Mouse (Mus musculus) kidney, adult 8-10 months (tissue): ENCODE data around the gene Shc3.
A peak's percentile ranks its signal among the peaks of the same experiment; 100 is the strongest.

Source experiments
- DNase-seq, 2 experiments: peaks; one replicate each; pipeline ENCODE4 v3.0.0; 2022

The Shc3 gene

DNA sequence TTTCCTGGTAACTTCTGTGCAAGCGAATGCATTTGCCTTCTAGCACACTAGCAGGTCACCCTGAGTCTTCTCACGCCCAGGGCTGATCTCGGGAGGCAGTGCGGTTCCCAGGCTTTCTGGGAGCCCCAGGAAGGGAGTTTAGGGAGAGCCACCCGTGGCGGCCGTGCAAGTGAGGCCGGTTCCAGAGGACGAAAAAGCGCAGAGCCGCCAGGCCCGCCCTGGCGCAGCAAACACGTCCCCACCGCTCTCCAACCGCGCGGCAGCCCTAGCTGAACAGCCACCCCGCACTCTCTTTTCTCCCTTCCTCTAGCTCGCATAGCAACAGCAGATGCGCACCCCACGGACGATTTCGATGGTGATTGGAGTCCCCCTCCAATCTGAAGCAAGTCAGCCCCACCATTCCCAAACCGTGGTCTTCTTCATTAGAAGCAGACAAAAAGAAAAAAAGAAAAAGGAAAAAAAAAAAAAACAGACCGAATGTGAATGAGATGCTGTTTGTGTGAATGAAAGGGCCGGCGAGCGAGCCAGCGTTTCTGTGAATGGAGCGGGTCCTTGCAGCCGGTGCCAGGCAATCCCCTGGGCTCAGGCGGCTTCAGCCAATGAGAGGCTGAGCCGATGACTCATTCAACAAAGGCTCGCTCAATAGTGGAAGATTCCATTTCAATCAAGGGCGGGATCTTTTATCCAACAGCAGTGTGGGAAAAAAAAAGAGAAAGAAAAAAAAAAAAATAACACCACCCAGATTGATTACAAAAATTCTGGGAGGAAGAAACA, at the start of gene Shc3:
Gene Shc3, minus strand, starts transcription at position 509 of the 774 bp plus-strand sequence.
- peak; percentile 4 to 16 for DNase-seq

DNA sequence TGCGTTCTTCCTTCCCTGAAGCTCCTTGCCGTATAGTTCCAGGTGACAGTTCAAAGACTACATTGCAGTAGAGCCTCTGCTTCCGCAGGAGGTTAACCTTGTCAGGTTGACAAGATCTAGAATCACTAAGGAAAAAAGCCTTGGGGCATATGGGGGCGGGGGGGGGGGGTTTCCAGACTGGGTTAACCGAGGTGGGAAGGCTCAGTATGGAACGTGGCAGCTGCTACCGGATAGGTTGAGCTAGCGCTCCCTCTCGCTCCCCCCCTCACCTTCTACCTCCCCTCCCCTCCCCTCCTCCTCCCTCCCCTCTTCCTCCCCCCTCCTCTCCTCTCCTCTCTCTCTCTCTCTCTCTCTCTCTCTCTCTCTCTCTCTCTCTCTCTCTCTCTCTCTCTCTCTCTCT, 49.4 kb upstream of the Shc3 start:
- DNase-seq, result no peak

DNA sequence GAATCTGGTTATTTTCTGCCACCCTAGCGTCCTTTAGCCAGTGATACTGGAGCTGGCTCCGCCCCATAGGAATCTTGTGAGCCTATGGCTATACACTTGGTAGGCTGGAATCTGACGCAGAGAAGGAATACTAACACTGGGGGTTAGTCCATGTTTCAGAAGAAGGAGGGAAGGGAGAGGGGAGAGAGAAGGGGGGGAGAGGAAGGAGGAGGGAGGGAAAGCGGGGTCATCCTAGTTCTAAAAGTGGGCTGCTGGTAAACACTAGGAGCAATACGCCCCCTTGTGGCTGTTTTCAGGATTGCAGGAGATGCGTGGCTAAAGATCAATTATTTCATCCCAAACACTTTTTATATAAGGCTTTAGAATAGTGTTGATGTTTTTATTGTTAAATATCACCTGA, 48.6 kb upstream of the Shc3 start:
- DNase-seq, result peak; percentile 11 to 59

DNA sequence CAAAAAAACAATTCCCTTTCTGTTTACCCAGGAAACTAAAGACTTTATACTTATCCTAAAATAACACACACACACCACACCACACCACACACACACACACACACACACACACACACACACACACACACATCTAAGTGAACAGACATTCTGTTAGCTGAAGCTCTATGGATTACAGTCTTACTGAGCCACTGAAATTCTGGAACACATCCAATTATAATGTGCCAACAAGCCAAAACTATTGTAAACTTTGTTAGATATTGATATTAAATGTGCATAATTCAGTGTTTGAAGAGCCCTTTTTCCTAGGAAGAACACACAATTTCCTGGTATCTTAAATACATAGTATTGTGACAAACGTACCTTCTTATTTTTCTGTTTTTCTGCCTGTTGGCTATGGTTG, 48.1 kb upstream of the Shc3 start:
- DNase-seq, result no peak

DNA sequence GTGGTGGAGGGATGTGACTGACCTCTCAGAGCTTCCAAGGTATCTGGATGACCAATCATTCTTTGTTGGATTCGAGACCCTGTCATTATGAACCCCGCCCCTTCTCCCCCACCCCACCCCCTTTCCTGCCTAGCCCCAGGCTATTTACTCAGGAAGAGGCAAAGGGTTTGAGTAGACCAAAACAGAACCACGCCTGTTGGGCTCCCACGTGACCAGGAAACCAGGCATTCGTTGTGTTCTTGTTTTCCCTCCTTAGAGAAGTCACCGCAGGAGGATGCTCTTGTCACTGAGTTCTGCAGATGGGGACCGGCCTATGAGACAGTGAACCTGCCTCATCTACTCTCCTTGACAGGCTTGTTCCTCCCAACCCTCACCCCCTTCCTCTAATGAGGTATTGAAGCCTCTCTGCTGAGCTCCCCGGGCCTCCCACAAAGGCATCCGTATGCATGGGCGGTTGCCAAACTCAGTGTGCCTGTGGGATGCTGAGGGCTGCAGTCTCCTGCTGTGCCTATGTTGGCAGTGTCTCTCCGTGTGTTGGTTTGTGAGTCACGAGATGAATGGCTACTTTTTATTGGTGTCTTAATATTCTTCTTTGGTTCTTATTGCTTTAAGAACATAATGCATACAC, 47.3 kb upstream of the Shc3 start:
- no peak for DNase-seq

DNA sequence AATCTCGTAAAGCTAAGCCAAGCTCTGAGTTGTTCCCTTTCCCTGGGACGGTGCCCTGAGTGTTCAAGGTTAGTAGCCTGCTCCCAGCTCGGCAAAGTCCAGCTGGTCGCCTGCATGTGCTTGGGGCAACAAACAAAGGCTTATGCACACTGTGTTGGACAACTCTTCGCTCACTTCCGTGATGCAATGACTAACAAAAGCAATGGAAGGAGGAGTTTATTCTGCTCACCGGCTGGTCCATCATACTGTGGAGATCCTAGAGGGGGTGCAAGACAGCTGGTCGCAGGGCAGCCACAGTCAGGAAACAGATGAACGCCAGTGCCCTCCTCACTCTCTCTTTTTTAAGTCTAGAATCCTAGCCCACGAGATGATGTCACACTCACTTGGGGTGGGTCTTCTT, 46.6 kb upstream of the Shc3 start:
- no peak for DNase-seq

DNA sequence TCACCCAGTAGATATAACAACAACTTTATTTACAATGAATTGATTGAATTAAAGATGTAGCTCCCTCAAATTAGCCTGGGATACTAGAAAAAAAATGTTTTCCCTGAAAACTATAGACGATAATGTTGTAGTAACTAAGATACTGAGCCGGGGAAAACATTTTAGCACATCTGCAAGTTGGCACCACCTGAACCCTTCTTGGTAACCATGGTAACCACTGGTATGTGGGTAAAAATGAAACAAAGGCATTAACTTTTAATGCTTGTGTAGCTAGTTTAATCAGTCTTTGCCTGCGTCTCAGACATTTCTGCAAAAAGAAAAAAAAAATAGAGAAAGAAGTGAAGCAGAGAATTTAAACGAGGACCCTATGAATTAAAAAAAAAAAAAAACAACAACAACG, 42.3 kb upstream of the Shc3 start:
- no peak for DNase-seq

DNA sequence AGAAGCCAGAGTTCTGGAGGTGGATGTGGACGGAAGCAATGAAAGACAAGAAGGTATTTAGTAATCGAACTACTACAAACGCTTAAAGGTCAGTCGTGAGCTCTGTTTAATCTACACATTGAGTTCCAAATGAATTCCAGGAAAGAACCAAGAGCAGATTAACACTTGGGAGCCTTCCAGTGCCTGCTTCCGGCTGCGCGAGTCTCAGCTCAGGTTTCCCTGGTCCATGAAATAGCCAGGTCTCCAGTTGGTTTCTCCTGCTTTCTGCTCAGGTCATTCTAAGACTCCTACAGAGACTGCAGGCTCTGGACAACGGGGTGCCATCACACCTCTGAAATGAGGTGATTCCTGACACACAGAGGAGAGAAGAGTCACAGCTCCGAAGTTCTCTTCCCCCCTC, 41.8 kb upstream of the Shc3 start:
- DNase-seq, result no peak

DNA sequence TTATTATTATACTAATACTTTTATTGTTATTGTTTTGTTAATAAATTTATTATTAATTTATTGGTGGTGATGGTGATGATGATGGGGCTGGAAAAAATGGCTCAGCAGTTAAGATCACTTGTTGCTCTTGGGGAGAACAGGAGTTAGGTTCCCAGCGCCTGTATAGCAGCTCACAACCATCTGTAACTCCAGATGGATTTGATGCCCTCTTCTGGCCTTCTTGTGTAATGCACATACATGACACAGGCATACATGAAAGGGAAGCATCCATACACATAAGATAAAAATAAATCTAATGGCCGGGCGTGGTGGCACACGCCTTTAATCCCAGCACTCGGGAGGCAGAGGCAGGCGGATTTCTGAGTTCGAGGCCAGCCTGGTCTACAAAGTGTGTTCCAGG, 40.0 kb upstream of the Shc3 start:
- DNase-seq, result no peak

DNA sequence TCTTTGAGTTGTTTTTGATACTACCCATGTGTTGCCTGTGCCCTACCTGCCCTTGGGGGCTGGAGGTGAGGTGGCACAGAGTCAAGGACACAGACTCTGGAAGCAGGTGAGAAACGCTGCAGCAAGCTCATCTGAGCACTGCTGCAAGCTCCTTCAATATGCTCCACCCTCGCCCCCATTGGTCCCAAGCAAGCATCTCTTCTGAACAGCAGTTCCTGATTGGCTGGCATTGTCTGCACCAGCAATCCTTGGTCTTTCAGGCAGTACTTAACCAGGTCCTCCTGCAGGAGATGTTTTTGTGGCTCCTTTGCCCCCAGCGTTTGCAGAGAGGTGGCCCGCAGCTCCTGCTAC, 34.6 kb upstream of the Shc3 start:
- no peak for DNase-seq

DNA sequence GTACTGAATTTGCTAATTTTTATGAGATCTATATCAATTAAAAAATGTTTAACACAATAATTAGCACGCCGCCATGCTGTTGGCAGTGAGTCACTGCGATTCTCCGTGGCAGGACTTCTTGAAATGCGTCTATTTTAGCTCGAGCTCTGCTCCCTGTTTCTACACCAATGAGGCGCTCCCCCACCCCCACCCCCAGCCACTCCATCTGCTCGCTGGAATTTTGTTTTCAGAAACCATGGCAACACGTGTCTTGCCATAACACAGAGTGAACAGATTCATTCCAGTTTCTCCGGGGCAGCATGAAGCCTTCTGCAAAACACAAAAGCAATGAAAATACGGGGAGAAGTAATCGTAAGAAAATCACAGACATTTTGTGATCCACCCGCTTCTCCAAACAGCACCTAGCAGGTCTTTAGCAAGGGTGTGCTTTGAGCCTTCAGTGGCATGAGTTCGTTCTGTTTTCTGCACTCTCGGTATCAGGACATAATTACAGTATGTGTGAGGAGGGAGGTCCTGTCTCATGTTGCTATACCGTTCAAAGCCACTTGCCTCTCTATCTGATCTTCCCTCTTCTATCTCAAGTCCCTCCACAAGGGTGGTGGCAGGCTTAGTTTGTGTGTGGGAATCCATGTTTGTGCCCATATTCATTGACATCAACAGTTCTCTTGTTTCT, 34.1 kb upstream of the Shc3 start:
- DNase-seq, result no peak

DNA sequence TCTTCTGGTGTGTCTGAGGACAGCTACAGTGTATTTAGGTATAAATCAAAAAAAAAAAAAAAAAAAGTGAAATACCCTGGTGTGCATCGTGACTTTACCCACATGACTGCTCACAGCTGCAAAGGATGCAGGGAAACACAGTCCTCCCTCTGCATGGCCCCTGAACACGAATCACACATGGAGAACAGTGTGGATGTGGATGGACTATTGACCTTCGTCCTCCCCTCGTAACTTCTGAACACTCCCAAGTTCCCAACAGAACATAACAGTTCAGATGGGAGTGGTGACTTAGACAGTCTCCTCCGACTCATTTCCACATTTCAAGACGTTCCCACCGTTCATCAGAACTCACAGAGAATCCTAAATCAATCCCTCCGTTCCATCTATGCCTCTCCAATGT, 33.5 kb upstream of the Shc3 start:
- DNase-seq, result no peak

DNA sequence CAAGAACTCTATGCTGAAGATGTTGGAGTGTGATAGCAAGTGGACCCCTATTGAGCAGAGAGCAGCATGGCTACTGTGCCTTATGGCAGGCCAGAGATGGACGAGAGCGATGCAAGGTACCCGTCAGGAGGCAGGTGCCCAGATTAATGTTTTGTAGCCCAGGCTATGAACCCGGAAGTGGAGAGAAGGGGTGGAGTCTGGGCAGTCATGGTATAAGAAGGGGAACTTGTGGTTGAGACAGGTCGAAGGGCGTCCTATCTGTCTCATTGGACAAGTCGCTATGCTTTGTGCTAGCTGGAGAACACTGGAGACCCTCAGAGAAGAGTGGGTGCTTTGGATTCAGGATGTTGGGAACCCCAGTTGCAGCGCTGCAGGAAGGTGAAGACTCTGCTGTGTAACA, 30.9 kb upstream of the Shc3 start:
- no peak for DNase-seq

DNA sequence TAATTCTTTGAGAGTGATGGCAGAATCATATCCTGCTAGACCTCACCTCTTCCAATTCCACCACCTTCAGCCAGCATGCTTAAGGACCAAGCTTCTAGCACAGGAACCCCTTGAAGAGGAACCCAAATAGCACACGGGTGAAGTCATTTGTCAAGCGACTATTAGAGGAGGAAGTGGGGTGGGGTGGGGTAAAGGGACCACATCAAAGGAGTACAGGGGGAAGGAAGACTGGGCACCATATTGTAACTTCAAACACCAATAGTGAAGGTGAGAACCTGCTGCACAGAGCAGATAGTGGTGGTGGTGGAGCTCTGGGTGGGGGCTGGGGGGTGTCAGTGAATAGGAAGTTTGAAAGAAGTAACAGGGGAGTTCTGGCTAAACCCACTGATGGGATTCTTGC, 28.8 kb upstream of the Shc3 start:
- DNase-seq, result no peak

DNA sequence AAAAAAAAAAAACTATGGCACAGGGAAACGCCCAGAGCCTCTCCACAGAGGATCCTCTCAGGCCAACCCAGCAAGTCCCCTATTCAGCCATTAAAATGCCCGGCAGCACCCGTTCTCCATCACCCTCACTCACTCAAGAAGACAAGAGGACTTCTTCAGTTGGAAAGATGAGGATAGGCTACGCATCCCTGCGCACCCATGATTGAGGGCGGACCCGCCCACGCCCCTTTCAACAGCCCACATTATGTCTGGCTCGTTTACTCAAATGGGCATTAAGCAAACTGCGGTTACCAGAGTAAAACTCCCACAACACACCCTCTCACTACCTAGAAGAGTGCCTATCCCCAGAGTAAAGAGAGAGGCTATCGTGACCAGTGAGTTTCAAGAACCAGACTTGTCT, 26.2 kb upstream of the Shc3 start:
- DNase-seq, result no peak

DNA sequence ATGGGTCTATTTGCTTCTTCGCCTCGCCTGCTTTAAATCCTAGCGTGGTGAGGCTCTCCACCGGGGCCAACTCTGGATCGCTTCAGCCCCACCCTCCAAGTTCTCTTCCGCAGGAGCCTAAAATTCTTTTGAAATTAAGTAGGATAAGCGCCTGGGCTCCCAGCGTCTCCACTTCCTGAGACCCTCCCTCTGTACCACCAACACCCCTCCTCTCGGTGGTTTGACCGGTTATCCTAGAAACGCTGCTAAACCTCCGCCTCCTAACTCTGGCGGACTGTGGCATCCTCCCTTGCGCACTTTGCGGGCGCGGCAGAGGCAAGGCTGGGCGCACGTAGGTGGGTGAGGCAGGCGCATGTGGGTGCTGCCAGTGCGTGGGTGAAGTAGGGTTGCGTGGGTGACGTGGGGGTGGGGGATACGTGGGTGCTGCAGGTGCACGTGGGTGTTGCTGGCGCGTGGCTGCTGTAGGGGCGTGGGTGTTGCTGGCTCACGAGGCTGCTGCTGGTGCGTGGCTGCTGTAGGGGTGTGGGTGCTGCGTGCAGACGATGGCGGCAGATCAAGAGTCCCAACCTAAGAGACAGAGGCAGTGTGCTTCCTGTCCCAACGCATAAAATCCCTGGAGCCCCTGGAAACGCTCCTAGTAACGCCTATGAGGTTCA, 25.6 kb upstream of the Shc3 start:
- no peak for DNase-seq

DNA sequence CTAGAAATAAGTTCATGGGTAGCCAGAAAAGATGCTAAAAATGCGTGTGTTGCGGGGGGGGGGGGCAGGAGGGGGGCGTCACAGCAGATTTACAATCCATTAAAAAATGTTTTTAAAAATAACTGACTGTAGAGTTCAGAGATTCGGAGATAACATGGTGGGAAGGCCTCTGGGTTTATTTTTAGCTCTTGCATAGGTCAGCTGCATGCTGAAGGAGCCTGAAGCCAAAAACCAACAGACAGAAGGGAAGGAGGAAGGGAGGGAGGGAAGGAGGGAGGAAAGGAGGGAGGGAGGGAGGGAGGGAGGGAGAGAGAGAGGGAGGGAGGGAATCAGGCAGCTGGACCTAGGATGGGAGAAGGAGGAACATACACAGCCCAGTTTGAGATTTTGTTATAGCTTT, 18.8 kb upstream of the Shc3 start:
- no peak for DNase-seq

DNA sequence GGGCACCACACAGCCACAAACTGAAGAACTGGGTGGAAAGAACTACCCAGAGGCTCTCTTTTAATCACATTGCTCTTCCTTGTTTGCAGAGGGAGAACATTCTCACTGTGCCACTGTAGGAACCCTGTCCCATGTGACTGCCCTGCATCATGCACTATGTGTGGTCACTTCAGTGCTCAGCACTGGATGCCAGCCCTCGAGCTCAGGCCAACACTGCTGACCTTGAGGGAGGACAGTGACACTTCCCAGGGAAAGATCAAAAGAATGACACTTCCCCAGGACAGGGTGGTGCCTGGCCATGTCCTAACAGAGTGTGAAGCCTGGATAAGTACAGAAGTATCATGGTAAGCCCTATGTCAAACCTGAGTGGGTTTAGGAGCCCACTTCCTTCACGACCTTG, 13.0 kb upstream of the Shc3 start:
- no peak for DNase-seq

DNA sequence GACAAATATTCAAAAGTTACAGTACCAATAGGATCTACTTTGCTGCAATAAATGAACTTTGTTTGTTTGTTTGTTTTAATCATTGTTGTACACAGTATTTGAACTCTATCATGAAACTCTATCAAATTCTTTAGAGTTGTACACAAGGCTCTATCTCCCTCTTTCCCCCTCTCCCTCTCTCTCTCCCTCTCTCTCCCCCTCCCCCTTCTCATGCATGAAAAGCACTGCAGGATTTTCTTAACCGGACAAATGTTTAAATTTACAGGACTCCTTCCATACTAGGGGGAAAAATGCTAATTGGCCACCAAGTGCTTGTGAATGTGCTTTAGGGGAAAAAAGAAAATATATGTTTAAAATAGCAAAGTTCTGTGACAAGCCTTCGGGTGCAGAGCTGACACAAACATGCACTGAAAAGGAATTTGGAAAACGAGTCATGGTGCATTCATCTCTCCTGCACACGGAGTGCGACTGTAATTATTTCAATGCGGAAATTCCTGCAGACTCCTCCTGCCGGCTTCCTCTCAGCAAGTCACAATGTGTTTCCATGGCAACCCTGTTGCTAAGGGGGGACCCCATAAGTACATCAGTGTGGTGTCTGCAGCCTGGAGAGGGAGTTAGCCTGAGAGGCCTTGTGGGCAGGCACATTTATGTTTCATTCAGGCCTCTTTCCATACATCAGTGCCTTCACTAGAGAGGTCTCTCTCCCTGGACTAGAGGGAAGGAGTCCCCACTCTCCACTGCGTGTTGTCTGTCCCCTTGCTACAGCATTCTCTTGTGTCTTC, 11.2 kb upstream of the Shc3 start:
- DNase-seq, result no peak

DNA sequence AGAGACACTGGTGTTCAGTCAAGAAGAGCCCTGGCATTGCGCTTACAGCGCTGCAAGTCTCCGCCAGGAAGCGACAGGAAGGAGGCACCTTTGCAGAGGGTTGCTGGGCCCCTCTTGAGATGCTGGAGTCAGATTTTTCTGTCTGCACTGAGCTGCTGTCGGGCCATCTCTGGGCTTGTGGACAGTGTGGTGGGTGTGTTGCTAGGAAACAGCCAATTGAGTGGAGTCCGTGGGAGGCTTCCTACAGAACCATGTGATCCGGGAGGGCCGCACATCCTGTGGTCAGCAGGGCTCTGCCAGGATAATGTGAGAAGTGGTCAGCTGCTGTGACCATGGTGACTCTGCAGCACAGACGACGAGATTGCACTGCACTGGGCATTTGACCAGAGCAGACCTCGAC, 4.6 kb upstream of the Shc3 start:
- no peak for DNase-seq

DNA sequence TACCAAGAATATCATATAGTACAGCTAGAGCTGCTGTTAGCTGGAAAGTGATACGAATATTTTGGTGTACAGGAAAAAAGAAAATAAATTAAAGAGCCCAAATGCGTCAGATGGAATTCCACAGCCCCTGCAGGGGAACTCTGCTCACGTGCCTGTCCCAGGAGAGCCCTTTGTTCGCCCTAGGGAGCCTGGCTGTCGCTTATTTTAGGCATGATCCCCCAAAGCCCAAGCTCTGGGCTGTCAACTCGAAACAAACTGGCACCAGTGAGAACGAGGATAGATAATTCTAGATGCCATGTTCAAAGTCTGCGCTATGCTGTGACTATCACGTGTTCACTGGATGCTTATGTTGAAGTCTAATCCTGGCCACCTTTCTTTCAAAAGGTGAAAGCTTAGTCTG, 892 bp upstream of the Shc3 start:
- no peak for DNase-seq

DNA sequence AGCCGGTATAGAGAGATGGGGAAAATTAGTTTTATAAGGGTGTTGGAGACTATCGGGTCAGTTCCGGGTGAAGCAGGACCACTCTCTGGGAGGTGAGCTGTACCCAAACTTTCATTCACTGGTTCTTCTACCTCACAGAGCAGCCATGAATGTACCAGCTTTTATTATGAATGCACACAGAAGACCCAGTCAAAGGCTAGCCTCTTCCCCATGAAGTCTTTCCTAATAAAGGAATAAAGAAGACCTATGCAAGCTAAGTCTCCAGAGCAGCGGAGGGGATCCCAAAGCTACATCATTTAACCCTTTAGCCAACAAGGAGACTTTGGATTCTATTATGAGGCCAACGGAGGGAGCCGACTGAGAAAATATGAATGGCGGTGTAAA, 458 bp upstream of the Shc3 start:
- no peak for DNase-seq

DNA sequence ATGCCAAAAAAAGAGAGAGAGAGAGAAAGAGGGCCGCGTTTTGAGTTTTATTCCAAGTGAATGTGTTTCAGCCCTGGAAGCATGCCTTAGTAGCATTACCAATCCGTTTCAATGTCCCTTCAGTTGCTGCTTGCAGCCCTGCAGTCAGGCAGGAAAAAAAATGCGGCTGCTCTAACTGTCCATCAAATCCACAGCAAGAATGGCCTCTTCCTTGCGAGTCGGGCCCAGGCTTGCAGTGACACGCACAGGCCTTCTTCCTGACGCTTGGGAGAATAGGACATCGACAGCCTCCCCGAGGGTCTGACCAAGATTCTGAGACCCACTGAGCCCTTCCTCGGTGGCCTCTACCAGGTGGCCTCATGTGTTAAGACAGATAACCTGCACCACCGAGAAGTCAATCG, 718 bp downstream of the Shc3 start:
- DNase-seq, result no peak
